Mouse (Mus musculus): Measurements from ENCODE around the gene Folr2. TPM values are rescaled to one million over a fixed set of nuclear protein-coding genes. Genes with fewer than 3 reads are reported as not detected.

Folr2 gene
- polyA plus RNA-seq, 1 experiment from 2014 or later: 0.75 TPM

DNA sequence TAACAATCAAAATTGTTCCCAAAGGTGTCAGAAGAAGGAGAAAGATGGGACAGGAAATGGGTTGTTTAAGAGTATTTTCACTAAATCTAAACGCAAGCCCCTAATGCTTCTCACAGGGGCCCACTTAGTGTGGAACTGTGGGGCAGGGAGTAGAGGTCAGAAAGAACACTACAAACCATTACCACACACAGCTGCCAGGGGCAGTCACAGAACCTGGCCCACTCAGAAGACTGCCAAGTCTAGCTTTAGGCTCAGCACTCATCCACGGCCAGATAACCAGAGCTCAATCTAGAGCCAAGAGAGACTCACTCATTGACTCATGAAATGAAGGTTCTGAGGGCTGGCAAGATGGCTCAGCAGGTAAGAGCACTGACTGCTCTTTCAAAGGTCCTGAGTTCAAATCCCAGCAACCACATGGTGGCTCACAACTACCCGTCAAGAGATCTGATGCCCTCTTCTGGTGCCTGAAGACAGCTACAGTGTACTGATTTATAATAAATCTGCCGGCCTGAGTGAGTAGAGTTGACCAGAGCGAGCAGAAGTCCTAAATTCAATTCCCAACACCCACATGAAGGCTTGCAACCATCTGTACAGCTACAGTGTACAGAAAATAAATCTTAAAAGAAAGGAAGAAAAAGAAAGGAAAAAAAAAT lies 21.4 kb downstream of the Folr2 start:
- H3K36me3 ChIP-seq (ENCODE audit: poor library complexity, severe bottlenecking): peaks cover 28% of the 10 kb centered on the region
- peak overlapping the region; percentile 90 for H3K9ac ChIP-seq
- peak overlapping the region; percentile 97 for H3K4me2 ChIP-seq
- peak overlapping the region; percentile 71 for H3K4me3 ChIP-seq
- H3K9me3 ChIP-seq (replicated peaks): no peaks in the 10 kb centered on the region
- peak overlapping the region; percentile 84; the same call in 1 of the 2 replicates for H3K27ac ChIP-seq
- ATAC-seq: no peak
- H3K4me1 ChIP-seq: peaks cover 50% of the 10 kb centered on the region
- 46% methylated on average over 5 of the region's 5 CpGs for WGBS
- H3K27me3 ChIP-seq: 0 out of 2 replicates have a peak, but pooled peaks cover 2% of the 10 kb centered on the region

DNA sequence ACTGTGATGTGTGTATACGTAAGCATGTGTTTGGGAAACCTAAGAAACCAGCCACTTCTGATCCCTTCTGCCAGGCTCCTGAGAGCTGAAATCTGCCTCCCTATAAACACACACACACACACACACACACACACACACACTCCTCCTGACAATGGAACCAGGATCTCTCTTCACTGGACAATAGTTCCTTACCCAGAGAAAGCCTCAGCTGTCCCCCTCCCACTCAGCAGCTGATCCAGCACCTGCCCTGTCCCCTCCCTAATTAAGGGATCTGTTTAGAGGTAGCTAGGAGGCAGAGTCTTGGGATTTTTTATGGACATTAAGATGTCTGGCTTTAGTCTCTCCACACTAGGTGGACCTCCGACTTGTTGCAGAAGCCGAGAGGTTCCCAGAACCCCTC lies 22.1 kb downstream of the Folr2 start:
- Histone ChIP-seq H3K4me2 (peak overlapping the region; percentile 97), H3K4me3 (peak overlapping the region; percentile 71), H3K36me3 (ENCODE audit: poor library complexity, severe bottlenecking) (peaks cover 35% of the 10 kb centered on the region), H3K9ac (peak overlapping the region; percentile 46), H3K27ac (peak overlapping the region; percentile 57), H3K4me1 (peaks cover 50% of the 10 kb centered on the region), H3K27me3 (0 out of 2 replicates have a peak, but pooled peaks cover 2% of the 10 kb centered on the region), H3K9me3 (replicated peaks) (no peaks in the 10 kb centered on the region)
- 63% methylated on average over 3 of the region's 3 CpGs for WGBS
- ATAC-seq: no peak

DNA sequence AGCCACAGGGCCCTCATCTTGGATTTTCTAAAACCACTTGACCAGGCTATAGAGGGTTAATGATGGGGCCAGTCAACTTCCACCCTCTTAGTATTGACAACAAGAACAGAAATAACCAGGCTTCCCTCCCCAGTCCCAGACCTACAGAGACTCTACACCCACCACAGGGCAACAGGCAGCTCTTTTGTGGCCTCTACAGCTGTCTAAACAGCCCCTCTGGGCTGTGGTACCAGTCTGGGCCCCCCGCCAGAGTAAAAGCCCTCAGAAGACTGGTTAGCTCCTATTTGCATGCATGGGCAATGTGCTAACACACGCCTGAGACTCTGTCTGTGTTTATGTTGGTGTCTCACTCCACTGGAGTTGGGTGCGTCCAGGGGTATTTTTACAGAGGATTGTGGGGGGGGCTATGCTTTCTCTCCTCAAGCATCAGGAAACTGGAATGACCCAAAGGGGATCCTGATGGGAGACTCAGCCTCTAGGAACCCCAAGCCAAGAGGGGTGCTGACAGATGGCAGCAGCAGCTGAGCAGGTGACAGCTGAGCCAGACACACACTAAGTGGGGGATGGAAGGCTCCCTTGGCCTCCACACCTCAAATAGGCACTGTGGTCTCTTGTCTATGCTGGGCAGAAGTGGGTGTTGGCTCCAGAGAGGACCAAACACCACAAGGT lies 22.9 kb downstream of the Folr2 start:
- H3K27ac ChIP-seq: peak overlapping the region; percentile 57
- 60% methylated on average over 3 of the region's 3 CpGs for WGBS
- peak; percentile 41; the same call in 1 of the 2 replicates for ATAC-seq

DNA sequence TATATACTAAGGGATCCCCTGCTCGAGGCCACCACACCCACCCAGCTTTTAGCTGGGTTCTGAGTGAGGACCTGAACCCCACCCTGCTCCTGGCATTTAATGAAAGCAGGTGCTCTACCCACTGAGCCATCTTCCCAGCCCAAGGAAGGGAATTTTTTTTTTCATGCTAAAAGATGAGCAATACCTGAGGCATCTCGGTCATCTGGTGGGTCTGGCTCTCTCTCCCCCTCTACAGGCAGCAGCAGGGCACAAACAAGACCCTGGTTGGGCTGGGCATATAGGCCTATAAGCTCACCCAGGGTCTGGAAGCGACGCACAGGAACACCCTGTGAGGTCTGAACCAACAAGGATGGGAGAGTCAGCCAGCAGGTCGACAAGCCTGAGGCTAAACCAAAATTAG lies 23.6 kb downstream of the Folr2 start:
- ATAC-seq: no peak
- Histone ChIP-seq H3K36me3 (ENCODE audit: poor library complexity, severe bottlenecking) (peaks cover 50% of the 10 kb centered on the region), H3K4me2 (no peak overlapping the region), H3K27me3 (0 out of 2 replicates have a peak, but pooled peaks cover 2% of the 10 kb centered on the region), H3K4me3 (no peak overlapping the region), H3K27ac (peak overlapping the region; percentile 57; the same call in 1 of the 2 replicates), H3K4me1 (peaks cover 46% of the 10 kb centered on the region), H3K9me3 (replicated peaks) (no peaks in the 10 kb centered on the region), H3K9ac (no peak overlapping the region)
- 65% methylated on average over 5 of the region's 5 CpGs for WGBS

More for the DNA sequence above, 22.9 kb downstream of the Folr2 start:
- Histone ChIP-seq H3K4me2 (peak overlapping the region; percentile 97), H3K9ac (no peak overlapping the region), H3K27me3 (0 out of 2 replicates have a peak, but pooled peaks cover 2% of the 10 kb centered on the region), H3K9me3 (replicated peaks) (no peaks in the 10 kb centered on the region), H3K4me3 (no peak overlapping the region), H3K36me3 (ENCODE audit: poor library complexity, severe bottlenecking) (peaks cover 43% of the 10 kb centered on the region), H3K4me1 (peaks cover 50% of the 10 kb centered on the region)

DNA sequence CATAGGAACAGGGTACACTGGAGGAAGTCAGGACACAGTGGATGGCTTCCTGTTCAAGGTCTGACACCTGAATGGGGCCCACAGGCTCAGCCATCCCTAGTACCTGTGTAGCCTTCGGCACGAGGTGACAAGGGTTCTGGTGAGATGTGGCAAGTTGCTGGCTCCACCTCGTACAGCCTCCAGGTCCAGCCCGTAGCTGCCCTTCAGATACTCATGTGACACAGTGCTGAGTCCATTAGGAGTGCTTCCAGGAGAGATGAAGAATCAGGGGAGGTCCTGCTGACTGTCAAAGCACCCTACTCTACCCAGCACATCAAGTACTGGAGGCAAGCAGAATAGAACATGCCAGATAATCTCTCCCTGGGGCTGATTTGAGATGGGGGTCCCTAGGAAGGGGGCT lies 24.6 kb downstream of the Folr2 start:
- Histone ChIP-seq H3K27me3 (0 out of 2 replicates have a peak, but pooled peaks cover 2% of the 10 kb centered on the region), H3K4me3 (no peak overlapping the region), H3K9ac (no peak overlapping the region), H3K4me1 (peaks cover 41% of the 10 kb centered on the region), H3K9me3 (replicated peaks) (no peaks in the 10 kb centered on the region), H3K36me3 (ENCODE audit: poor library complexity, severe bottlenecking) (peaks cover 60% of the 10 kb centered on the region), H3K4me2 (no peak overlapping the region), H3K27ac (no peak overlapping the region)
- WGBS: 90% methylated on average over 4 of the region's 4 CpGs
- ATAC-seq: no peak

DNA sequence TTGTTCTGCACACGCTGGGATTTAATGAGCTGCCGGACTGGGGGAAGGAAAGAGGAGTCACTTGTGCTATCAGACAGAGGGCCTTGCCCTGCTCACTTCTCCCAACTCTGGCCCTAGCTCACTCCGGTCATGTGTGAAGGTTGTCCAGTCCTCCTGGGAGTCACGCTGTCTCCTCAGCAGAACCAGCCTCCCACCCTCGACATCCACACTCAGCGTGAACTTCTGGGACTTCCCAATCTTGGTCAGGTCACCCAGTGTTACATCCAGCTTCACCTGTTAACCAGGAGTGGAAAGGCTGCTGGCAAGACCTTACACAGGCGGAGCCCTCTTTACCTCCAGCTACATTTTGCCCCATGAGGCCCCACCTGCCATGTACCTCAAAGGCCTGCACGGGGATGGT lies 25.6 kb downstream of the Folr2 start:
- H3K4me2 ChIP-seq: no peak overlapping the region
- peaks cover 31% of the 10 kb centered on the region for H3K4me1 ChIP-seq
- 93% methylated on average over 8 of the region's 8 CpGs for WGBS
- ATAC-seq: no peak
- no peak overlapping the region for H3K27ac ChIP-seq
- H3K9ac ChIP-seq: no peak overlapping the region
- no peaks in the 10 kb centered on the region for H3K9me3 ChIP-seq (replicated peaks)
- no peak overlapping the region for H3K4me3 ChIP-seq
- peaks cover 69% of the 10 kb centered on the region for H3K36me3 ChIP-seq (ENCODE audit: poor library complexity, severe bottlenecking)
- no peaks in the 10 kb centered on the region for H3K27me3 ChIP-seq

DNA sequence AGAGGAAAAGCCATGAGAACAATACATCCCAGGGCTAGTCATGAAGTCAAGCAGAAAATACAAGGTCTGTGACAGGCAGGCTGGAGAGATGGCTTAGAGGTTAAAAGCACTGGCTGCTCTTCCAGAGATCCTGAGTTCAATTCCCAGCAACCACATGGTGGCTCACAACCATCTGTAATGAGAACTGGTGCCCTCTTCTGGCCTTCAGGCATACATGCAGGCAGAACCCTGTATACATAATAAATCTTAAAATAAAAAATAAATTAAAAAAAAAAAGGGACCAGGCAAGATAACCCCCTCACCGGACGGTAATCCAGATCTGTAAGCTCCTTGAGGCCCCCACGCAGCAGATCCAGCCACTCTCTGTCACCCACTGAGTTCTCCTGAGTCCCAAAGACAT lies 26.6 kb downstream of the Folr2 start:
- Histone ChIP-seq H3K4me1 (peaks cover 21% of the 10 kb centered on the region), H3K4me3 (no peak overlapping the region), H3K9me3 (replicated peaks) (no peaks in the 10 kb centered on the region), H3K9ac (no peak overlapping the region), H3K4me2 (no peak overlapping the region), H3K27me3 (no peaks in the 10 kb centered on the region), H3K27ac (no peak overlapping the region), H3K36me3 (ENCODE audit: poor library complexity, severe bottlenecking) (peaks cover 80% of the 10 kb centered on the region)
- 93% methylated on average over 3 of the region's 3 CpGs for WGBS
- no peak for ATAC-seq

DNA sequence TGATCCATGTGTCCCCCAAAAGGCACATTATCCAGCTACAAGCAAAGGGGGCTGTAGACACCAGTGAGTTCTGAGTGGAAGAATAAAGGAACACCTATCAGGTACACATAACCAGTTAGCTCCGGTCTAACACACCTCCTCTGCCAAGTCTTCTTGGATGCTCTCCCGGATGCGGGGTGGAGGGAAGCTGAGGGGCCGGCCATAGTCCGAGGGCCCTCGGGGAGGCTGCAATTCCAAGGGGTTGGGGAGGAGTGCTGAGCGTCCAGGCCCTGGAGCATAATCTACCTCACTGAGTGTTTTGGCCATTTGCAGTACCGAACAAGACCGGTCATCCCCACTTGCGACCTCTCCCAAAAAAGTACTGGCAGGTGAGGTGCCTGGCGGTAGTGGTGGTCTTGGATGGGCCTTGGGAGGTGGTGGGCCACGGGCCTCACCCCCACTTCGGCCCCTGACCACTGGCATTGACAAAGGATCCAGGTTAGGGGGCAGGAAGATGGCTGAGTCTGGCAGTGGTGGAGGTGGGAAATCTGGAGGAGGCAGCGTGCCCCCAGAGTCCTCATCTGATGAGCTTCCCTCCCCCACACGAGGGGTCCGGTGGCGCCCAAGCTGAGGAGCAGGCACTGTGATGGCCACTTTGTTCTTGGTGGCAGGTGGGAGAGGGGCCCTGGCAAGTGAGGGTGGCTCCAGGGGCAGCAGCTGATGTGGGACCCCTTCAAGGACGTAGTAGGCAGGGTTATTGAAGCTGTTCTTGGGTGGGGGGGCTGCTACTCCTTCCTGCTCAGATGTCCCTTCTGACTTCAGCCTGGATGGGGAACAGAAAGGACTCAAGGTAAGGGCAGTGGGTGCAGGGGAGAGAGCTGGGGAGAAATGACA lies 33.0 kb downstream of the Folr2 start:
- ATAC-seq: no peak
- Histone ChIP-seq H3K9me3 (replicated peaks) (no peaks in the 10 kb centered on the region), H3K27ac (no peak overlapping the region), H3K36me3 (ENCODE audit: poor library complexity, severe bottlenecking) (peaks cover 47% of the 10 kb centered on the region), H3K4me2 (no peak overlapping the region), H3K4me3 (no peak overlapping the region), H3K4me1 (peaks cover 22% of the 10 kb centered on the region), H3K9ac (no peak overlapping the region), H3K27me3 (peaks cover 49% of the 10 kb centered on the region)
- WGBS: 81% methylated on average over 18 of the region's 18 CpGs

DNA sequence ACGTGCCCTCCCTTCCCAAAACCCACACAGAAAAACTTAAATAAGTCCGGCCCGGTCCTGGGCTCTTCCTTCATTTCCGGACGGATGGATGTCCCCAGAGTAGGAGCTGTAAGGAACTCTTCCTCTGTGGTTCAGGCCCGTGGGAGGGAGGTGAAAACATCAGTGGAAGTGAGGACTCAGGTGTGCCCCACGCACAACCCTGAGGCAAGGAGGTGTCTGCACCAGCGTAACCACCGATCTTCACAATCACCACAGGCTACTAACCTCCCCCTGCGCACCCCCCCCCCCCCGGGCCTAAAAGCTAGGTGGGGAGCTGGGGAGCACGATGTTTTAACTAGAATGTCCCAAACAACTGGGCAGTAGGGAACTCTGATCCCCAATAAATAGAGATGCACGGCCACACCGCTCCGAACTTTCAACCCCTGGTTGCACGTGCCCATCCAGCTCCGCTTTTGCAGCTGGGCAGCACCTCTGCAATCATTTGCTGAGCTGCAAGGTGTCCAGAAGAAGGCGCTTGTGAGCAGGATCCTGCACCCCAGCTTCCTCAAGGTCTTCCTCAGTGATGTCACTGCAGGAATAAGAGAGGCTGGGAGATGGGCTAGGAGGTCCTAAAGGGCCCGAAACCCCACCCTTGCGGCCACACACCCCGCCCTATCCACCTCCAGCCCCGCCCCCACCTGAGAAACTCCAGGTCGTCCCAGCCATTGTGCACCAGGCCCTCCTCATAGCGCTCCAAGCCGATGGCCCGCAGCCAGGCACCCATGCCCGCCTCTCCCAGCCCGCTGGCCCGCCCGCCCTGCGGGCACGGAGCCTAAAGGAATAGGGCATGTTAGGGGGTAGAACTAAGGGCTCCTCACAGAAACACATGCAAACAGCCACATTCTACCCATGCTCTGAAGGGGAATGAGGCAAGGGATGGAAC lies 33.9 kb downstream of the Folr2 start:
- 22% methylated on average over 32 of the region's 32 CpGs for WGBS
- Histone ChIP-seq H3K4me1 (peaks cover 26% of the 10 kb centered on the region), H3K9ac (no peak overlapping the region), H3K9me3 (replicated peaks) (no peaks in the 10 kb centered on the region), H3K27me3 (peaks cover 58% of the 10 kb centered on the region), H3K4me3 (no peak overlapping the region), H3K36me3 (ENCODE audit: poor library complexity, severe bottlenecking) (peaks cover 38% of the 10 kb centered on the region), H3K4me2 (no peak overlapping the region), H3K27ac (no peak overlapping the region)
- ATAC-seq: 0 out of 2 replicates have a peak, but pooled peaks have one; percentile 3

DNA sequence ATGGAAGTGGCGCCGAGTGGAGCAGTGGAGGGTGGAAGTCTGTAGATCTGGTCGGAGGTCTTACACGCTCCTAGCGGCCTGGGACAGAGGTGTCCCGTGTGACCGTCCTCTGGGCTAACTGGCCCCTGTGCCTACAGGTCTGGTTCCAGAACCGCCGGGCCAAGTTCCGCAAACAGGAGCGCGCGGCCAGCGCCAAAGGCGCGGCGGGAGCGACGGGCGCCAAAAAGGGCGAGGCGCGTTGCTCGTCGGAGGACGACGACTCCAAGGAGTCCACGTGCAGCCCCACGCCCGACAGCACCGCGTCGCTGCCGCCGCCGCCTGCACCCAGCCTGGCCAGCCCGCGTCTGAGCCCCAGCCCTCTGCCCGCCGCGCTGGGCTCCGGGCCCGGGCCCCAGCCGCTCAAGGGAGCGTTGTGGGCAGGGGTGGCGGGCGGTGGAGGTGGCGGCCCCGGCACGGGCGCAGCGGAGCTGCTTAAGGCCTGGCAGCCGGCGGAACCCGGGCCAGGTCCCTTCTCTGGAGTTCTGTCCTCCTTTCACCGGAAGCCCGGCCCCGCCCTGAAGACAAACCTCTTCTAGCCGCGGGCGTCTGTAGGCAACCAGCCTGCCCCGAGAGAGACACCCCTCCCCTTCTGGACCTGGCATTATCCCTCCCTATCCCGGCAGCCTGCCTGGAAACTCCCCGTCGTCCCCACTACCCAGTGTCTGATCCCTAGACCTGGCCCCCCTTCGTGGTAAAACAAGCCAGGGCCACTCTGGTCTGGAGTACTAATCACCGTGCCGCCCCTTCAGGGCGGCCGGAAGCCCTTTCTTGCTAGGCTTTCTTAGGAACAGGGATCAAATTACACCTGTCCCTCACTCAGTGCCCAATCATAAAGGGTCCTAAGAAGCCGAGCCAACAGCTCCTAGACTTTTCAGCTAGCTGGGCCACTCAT lies 35.2 kb downstream of the Folr2 start:
- Histone ChIP-seq H3K4me1 (peaks cover 30% of the 10 kb centered on the region), H3K9ac (peak overlapping the region; percentile 65), H3K27ac (no peak overlapping the region; the same call in 1 of the 2 replicates), H3K36me3 (ENCODE audit: poor library complexity, severe bottlenecking) (peaks cover 26% of the 10 kb centered on the region), H3K4me2 (peak overlapping the region; percentile 71), H3K9me3 (replicated peaks) (no peaks in the 10 kb centered on the region), H3K27me3 (peaks cover 71% of the 10 kb centered on the region), H3K4me3 (peak overlapping the region; percentile 38)
- under 1% methylated on average over 37 of the region's 71 CpGs for WGBS
- peak; percentile 75 for ATAC-seq
